Mouse (Mus musculus) spleen, adult 2 months (tissue): Measurements from ENCODE around the gene Slc24a3.

Source experiments
- CTCF ChIP-seq: fragments of 200-500 bp; IDR thresholded peaks from 2 replicates; pipeline ENCODE4 v1.5.1; 2011; ENCODE audit warnings: mild to moderate bottlenecking, inconsistent platforms; ENCODE audit not compliant: insufficient read depth, insufficient read length, insufficient replicate concordance; ENCODE audit errors: extremely low read depth
- POLR2A ChIP-seq: fragments of 200-500 bp; IDR thresholded peaks from 2 replicates; pipeline ENCODE4 v1.6.1; 2011; ENCODE audit warnings: low read depth, low read length, inconsistent platforms

DNA sequence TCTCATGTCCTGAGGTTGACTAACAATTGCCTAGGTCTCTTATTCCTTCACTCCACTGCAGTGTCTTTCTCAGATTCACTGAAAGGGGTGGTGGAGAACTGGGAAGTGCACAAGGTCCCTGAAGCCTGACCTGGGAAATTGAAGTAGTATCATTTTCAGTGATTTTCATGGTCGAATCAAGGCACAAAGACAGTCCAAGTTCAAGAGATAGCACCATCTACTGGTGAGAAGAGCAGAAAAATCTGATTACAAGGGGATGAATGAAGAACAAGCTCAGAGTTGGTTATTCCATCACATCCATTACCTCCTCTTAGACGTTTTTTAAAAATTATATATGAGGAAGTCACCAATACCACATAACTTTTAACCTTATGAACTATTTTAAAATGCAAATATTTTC, 123.9 kb downstream of the Slc24a3 start:
- no peak for TF ChIP-seq POLR2A
- no peak for TF ChIP-seq CTCF
